Mouse (Mus musculus) heart, embryonic 14.5 days (tissue): ENCODE measurements at regions not wholly inside any gene's neighbourhood (a gene's known extent, or its start where the extent isn't known, plus 50 kb on each side); places are given as distances from the start of the nearest gene placed in this dataset.
A peak's percentile ranks its signal among the peaks of the same experiment; 100 is the strongest.

Experiments used
- ATAC-seq: fragments of 200-750 bp; cut with Nextera tagmentation; 2 replicates; pipeline ENCODE4 v1.8.0; 2017; ENCODE audit warnings: low read depth, moderate TSS enrichment; ENCODE audit not compliant: insufficient number of reproducible peaks, insufficient read depth, low FRiP score
- H3K27ac ChIP-seq, 2 experiments: fragments of 200-500 bp in 1 of 2; fragments of 300-500 bp in 1 of 2; sonication (generic) in 1 of 2; replicated peaks in 1 of 2; 2 replicates each; pipeline ENCODE4 v1.5.1; 2012 to 2014; ENCODE audit warnings: low read depth in 2 of 2, low read length in 2 of 2, control low read depth in 1 of 2, mild to moderate bottlenecking in 1 of 2, mixed read lengths in 1 of 2; ENCODE audit not compliant: control insufficient read depth in 1 of 2, insufficient read depth in 1 of 2
- H3K27me3 ChIP-seq: fragments of 300-500 bp; sonication (generic); 2 replicates; pipeline ENCODE4 v1.6.1; 2014; ENCODE audit warnings: mild to moderate bottlenecking, low read length, control low read depth; ENCODE audit not compliant: control insufficient read depth, insufficient read depth
- H3K36me3 ChIP-seq: fragments of 300-500 bp; sonication (generic); 2 replicates; pipeline ENCODE4 v1.6.1; 2014; ENCODE audit warnings: mild to moderate bottlenecking, control low read depth, low read length, mixed read lengths; ENCODE audit not compliant: control insufficient read depth, insufficient read depth
- H3K4me1 ChIP-seq, 2 experiments: fragments of 200-500 bp in 1 of 2; fragments of 300-500 bp in 1 of 2; sonication (generic) in 1 of 2; 2 replicates each; pipeline ENCODE4 v1.6.1; 2012 to 2014; ENCODE audit warnings: low read length in 2 of 2, control low read depth in 1 of 2, mixed read lengths in 1 of 2; ENCODE audit not compliant: control insufficient read depth in 2 of 2, insufficient read depth in 2 of 2
- H3K4me2 ChIP-seq: fragments of 300-500 bp; sonication (generic); 2 replicates; pipeline ENCODE4 v1.6.1; 2014; ENCODE audit warnings: mild to moderate bottlenecking, low read length
- H3K4me3 ChIP-seq, 2 experiments: fragments of 200-500 bp in 1 of 2; fragments of 300-500 bp in 1 of 2; sonication (generic) in 1 of 2; 2 replicates each; pipeline ENCODE4 v1.5.1; 2012 to 2014; ENCODE audit warnings: low read length in 2 of 2, mild to moderate bottlenecking in 2 of 2, control low read depth in 1 of 2, low read depth in 1 of 2, moderate library complexity in 1 of 2; ENCODE audit not compliant: control insufficient read depth in 1 of 2, insufficient read depth in 1 of 2
- H3K9ac ChIP-seq: fragments of 300-500 bp; sonication (generic); 2 replicates; pipeline ENCODE4 v1.6.1; 2014; ENCODE audit warnings: mild to moderate bottlenecking, low read length
- H3K9me3 ChIP-seq: fragments of 300-500 bp; sonication (generic); 2 replicates; pipeline ENCODE4 v1.6.1; 2016; ENCODE audit warnings: low read length, control low read depth; ENCODE audit not compliant: control insufficient read depth
- WGBS: fragments of 180-500 bp; shearing (Covaris S2); extraction: QIAGEN DNeasy Blood & Tissue Kit; methylation state at CpG from one replicate; pipeline ENCODE4 v1.1.7; 2014; 5-methylcytosine and 5-hydroxymethylcytosine counted together

DNA sequence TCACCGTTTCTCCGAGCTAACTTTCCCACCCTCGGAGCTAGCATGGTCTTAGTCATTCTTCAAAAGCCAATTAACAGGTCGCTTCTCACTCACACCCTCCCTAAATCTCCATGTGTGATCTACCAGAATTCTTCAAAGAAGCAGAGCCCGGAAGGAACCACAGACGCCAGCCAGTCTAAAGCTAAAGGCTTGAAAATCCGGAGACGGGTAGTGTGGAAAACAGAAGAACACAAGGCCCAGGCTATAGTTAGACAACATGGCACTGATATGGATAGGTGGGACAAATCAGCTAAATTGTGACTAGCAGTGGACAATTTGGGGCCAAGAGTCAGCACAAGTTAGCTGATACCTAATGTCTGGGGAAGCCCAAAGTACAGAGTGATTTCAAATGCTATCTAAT, 387.0 kb upstream of the Trpc7 start:
- Histone ChIP-seq H3K9ac (no peak overlapping the region), H3K4me2 (no peak overlapping the region), H3K9me3 (no peaks in the 10 kb centered on the region), H3K4me1 (no peaks in the 10 kb centered on the region; a peak in 1 of 4 replicates), H3K4me3 (no peak overlapping the region), H3K36me3 (no peaks in the 10 kb centered on the region), H3K27me3 (peaks cover 4% of the 10 kb centered on the region; the same call in 1 of the 2 replicates), H3K27ac (no peak overlapping the region)
- ATAC-seq, result no peak
- WGBS, result 32% methylated on average over 8 of the region's 8 CpGs

DNA sequence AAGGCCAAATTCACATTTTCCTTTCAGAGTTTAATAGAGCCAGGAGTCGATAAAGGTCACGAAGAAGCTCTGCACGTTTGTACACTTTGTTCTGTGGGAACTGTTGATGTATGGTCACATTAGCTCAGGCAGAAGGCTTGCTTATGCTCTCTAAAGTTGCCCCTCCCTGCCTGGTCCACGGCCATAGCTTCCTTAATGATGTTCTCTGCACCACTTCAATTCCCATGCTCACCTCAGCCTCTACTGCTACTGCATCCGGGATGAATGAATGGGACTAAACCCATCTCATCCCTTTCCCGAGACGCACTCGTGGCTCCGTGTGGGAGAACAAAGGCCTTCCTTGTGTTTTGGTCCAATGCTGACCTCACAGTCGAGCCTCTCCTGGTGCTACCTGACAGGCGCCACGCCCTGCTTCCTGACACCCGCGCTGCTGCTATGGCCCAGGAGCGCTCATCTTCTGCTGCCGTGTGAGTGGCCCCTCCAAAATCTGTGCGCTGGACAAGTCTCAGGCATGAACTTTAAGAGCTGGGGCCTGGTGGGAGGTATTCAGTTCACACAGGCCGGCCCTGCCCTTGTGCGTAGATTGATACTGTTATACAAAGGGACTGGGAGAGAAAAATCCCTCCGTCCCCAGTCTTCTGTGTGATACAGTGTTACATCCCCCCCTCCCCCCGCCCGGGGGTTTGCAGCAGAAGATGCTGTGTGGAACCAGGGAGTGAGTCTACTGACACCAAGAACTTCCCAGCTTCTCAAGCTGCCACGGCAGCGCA, 386.3 kb upstream of the Trpc7 start:
- Histone ChIP-seq H3K27me3 (peaks cover 4% of the 10 kb centered on the region; the same call in 1 of the 2 replicates), H3K4me3 (no peak overlapping the region), H3K4me2 (no peak overlapping the region), H3K9me3 (no peaks in the 10 kb centered on the region), H3K27ac (no peak overlapping the region), H3K36me3 (no peaks in the 10 kb centered on the region), H3K9ac (no peak overlapping the region), H3K4me1 (no peaks in the 10 kb centered on the region; a peak in 1 of 4 replicates)
- WGBS, result 40% methylated on average over 24 of the region's 24 CpGs
- no peak for ATAC-seq

DNA sequence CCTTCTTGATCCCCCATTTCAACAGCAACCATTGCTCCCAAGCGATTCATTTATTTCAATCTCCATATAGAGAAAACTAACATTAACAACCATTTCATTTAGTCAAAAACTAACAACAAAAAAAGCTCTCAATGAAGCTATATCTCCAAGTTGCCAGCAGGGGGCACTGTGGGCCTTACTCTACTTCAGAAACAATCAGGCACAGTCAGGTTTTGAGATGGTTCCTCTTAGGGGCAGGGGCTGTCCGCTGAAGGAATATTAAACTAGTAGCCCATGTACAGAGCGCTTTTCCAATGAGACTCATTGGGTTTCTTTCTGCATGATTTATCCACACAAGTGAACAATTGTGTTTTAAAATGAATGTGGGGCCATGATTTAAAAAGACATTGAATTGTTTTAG, 385.7 kb upstream of the Trpc7 start:
- Histone ChIP-seq H3K27ac (no peak overlapping the region), H3K36me3 (no peaks in the 10 kb centered on the region), H3K4me2 (no peak overlapping the region), H3K9ac (no peak overlapping the region), H3K27me3 (peaks cover 4% of the 10 kb centered on the region; the same call in 1 of the 2 replicates), H3K4me1 (no peaks in the 10 kb centered on the region; a peak in 1 of 4 replicates), H3K9me3 (no peaks in the 10 kb centered on the region), H3K4me3 (no peak overlapping the region)
- WGBS, result 16% methylated on average over 3 of the region's 3 CpGs
- no peak for ATAC-seq

DNA sequence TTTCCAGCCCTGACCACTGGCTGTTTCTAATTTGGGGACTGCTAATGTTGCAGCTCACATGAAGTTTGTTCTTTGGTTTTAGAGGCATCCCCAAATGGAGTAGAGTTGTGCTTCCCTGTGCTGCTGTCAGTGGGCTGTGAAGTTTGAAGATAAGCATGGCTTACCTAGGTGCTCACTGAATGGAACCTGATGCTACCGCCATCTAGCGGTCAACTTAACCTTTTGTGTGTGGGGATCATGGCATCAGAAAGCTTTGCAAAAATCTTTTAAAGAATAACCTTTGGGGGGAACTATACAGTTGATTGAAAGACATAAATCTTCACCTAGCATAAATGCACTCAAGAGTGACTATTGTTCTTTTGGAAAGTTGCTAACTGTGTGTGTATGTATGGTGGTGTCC, 382.8 kb upstream of the Trpc7 start:
- Histone ChIP-seq H3K27ac (no peak overlapping the region), H3K9me3 (no peaks in the 10 kb centered on the region), H3K36me3 (no peaks in the 10 kb centered on the region), H3K27me3 (peaks cover 4% of the 10 kb centered on the region; the same call in 1 of the 2 replicates), H3K4me3 (no peak overlapping the region), H3K4me1 (no peaks in the 10 kb centered on the region; a peak in 1 of 4 replicates), H3K9ac (no peak overlapping the region), H3K4me2 (no peak overlapping the region)
- no peak for ATAC-seq
- 10% methylated on average over 2 of the region's 2 CpGs for WGBS

DNA sequence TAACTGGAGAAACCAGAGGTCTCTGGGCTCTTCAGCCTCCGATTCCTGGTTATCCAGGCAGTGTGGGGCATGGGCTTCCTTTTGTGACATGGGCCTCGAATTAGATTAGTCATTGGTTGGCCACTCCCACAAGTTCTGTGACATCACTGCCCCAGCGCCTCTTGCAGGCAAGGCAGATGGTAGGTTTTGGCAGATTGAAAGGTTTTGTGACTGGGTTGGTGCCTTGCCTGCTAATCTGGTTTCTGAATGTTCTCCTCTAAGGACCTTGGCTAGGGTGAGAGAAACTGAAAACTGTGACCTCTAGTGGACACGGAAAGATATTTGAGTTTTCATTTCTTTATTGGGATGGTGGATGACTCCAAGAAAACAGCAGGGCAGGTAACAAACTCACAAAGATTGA, 381.3 kb upstream of the Trpc7 start:
- Histone ChIP-seq H3K27me3 (peaks cover 3% of the 10 kb centered on the region; the same call in 1 of the 2 replicates), H3K36me3 (no peaks in the 10 kb centered on the region), H3K4me2 (no peak overlapping the region), H3K4me1 (no peaks in the 10 kb centered on the region), H3K9me3 (no peaks in the 10 kb centered on the region), H3K9ac (no peak overlapping the region), H3K27ac (no peak overlapping the region), H3K4me3 (no peak overlapping the region)
- ATAC-seq, result no peak
- WGBS, result 42% methylated on average over 4 of the region's 4 CpGs

DNA sequence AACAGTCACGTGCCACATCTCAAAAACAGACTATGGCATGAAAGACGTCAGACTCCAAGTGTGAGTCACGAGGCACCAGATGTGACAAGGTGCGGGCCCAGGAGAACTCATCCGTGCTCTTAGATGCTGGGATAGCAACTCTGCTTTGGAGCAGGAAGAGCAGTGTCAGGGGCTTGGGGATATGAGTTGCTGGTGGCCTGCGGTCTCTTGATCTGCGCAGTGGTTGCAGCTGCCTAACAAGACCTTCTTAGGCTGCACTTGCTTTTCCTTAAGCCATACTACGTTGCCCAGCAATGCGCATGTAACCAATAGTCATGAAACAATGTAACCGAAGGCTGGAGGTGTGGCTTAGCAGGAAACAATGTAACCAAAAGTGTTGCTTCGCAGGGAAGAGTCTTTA, 380.1 kb upstream of the Trpc7 start:
- H3K9me3 ChIP-seq, result no peaks in the 10 kb centered on the region
- H3K4me3 ChIP-seq, result no peak overlapping the region
- H3K27ac ChIP-seq, result no peak overlapping the region
- no peak overlapping the region for H3K4me2 ChIP-seq
- no peak for ATAC-seq
- H3K36me3 ChIP-seq, result no peaks in the 10 kb centered on the region
- H3K9ac ChIP-seq, result no peak overlapping the region
- H3K4me1 ChIP-seq, result no peaks in the 10 kb centered on the region
- WGBS, result 77% methylated on average over 11 of the region's 11 CpGs
- no peaks in the 10 kb centered on the region for H3K27me3 ChIP-seq

DNA sequence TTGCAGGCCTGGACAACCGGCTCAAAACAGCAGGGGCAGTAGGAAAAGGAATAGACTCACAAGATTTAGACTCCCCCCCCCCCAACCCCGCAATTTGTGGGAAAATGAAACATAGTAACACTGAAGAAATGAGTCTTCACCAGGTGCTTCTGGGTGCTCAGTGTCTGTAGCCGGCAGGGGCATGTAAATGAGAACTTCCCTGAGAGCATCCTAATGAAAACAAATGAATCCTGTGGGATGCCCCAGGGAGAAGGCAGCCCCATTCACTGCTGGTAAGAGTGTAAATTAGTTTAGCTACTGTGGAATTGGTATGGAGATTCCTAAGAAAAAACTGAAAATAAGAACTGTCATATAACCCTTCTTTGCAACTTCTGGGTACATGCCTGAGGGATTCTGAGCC, 377.8 kb upstream of the Trpc7 start:
- 37% methylated on average over 3 of the region's 3 CpGs for WGBS

DNA sequence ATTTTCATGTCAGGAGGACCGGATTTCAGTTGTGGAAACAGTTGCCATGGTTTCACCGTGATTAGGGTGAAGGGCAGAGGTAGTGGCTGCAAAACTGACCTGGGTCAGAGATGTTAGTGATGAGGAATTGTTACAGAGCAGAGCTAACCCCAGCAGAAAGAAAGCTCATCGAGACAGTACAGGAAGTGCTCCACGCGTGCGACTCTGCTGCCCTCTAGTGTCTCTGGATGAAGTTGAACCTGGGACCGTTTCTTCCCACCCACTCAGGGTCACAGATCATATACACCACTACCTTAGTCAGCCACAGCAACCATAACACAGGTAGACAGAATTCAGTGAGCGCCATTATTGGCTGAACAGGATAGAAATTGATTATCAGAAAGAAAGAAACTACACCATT, 373.8 kb upstream of the Trpc7 start:
- Histone ChIP-seq H3K9ac (no peak overlapping the region), H3K36me3 (no peaks in the 10 kb centered on the region), H3K4me3 (no peak overlapping the region), H3K4me1 (no peaks in the 10 kb centered on the region; a peak in 1 of 4 replicates), H3K27me3 (no peaks in the 10 kb centered on the region), H3K27ac (no peak overlapping the region), H3K4me2 (no peak overlapping the region), H3K9me3 (no peaks in the 10 kb centered on the region)
- peak; percentile 13; the same call in 1 of the 2 replicates for ATAC-seq
- WGBS, result 13% methylated on average over 8 of the region's 8 CpGs

More for the DNA sequence above, 377.8 kb upstream of the Trpc7 start:
- Histone ChIP-seq H3K9ac (no peak overlapping the region), H3K27ac (no peak overlapping the region), H3K9me3 (no peaks in the 10 kb centered on the region), H3K36me3 (no peaks in the 10 kb centered on the region), H3K4me1 (no peaks in the 10 kb centered on the region; a peak in 1 of 4 replicates), H3K4me2 (no peak overlapping the region), H3K27me3 (no peaks in the 10 kb centered on the region), H3K4me3 (no peak overlapping the region)
- ATAC-seq, result no peak
